Mouse (Mus musculus) midbrain, embryonic 15.5 days (tissue): ENCODE measurements around the gene Gbp8. TPM values are rescaled to one million over a fixed set of nuclear protein-coding genes. Genes with fewer than 3 reads are reported as not detected.
"Not testable (repeated sequence)": the region's sequence is repeated elsewhere in the genome, so short reads cannot be mapped to it uniquely, and the experiment has no call there.

Source experiments
- ATAC-seq: fragments of 200-750 bp; cut with Nextera tagmentation; replicated peaks from 2 replicates; pipeline ENCODE4 v1.8.0; 2017; ENCODE audit warnings: moderate TSS enrichment
- H3K27ac ChIP-seq: fragments of 300-500 bp; sonication (generic); 2 replicates; pipeline ENCODE4 v1.5.1; 2015; ENCODE audit warnings: mild to moderate bottlenecking, inconsistent platforms
- H3K27me3 ChIP-seq: fragments of 300-500 bp; sonication (generic); replicated peaks from 2 replicates; pipeline ENCODE4 v1.6.1; 2015; ENCODE audit warnings: inconsistent platforms
- H3K36me3 ChIP-seq: fragments of 300-500 bp; sonication (generic); replicated peaks from 2 replicates; pipeline ENCODE4 v1.6.1; 2015; ENCODE audit warnings: inconsistent platforms
- H3K4me1 ChIP-seq: fragments of 300-500 bp; sonication (generic); 2 replicates; pipeline ENCODE4 v1.6.1; 2015; ENCODE audit warnings: inconsistent platforms
- H3K4me2 ChIP-seq: fragments of 300-500 bp; sonication (generic); 2 replicates; pipeline ENCODE4 v1.6.1; 2015; ENCODE audit warnings: inconsistent platforms, mild to moderate bottlenecking, moderate library complexity
- H3K4me3 ChIP-seq: fragments of 300-500 bp; sonication (generic); 2 replicates; pipeline ENCODE4 v1.5.1; 2015; ENCODE audit warnings: mild to moderate bottlenecking, inconsistent platforms
- H3K9ac ChIP-seq: fragments of 300-500 bp; sonication (generic); 2 replicates; pipeline ENCODE4 v1.6.1; 2015; ENCODE audit warnings: mild to moderate bottlenecking, inconsistent platforms
- H3K9me3 ChIP-seq: fragments of 300-500 bp; sonication (generic); 2 replicates; pipeline ENCODE4 v1.6.1; 2016; ENCODE audit warnings: inconsistent platforms
- WGBS: fragments of 180-500 bp; shearing (Covaris S2); methylation state at CpG from one replicate; pipeline ENCODE4 v1.1.7; 2015; ENCODE audit warnings: mixed read lengths; 5-methylcytosine and 5-hydroxymethylcytosine counted together
- polyA plus RNA-seq: library from polyadenylated mRNA; unstranded; fragments of >200 nt; fragmentation: Nextera tagmentation; extraction: Ambion mirVana; gene quantifications from 2 replicates; pipeline ENCODE4 v1.2.1, GENCODE M21; 2015

The Gbp8 gene
- polyA plus RNA-seq = 0.43 and 1.0 TPM in 2 replicates

- not testable (repeated sequence) for H3K4me1 ChIP-seq, H3K27me3 ChIP-seq, ATAC-seq, H3K27ac ChIP-seq, H3K36me3 ChIP-seq, H3K9me3 ChIP-seq, H3K4me2 ChIP-seq, H3K9ac ChIP-seq, H3K4me3 ChIP-seq
- 20% methylated on average over 2 of the region's 2 CpGs for WGBS
Measured at GRCm38 (mm10) chr5:105139409-105140088, at the start of gene Gbp8, which contains the start of the genes Gbp9 and Gbp4. Gbp8 (minus strand) TSS chr5:105139540. Gbp9 (minus strand) TSS chr5:105139539. Gbp4 (minus strand) TSS chr5:105139586.

DNA sequence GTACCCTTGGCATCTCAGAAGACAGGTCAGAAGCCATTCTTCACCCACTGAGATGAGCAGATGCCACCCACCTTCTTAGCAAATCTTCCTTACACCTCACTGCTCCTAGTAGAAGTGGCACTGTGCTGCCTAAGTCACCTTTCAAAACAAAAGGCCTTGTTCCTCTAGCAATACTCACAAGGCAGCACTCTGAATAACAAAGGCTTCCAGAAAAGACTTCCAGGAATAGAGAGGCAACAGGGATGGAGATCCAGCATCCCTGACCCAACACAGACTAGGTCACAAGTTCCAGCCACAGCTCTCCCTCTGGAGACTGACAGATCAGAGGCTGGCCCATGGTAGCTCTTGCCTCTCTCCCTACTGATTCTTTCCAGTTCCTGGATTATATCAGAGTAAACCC is 42.1 kb upstream of the Gbp8 start:
- Histone ChIP-seq H3K4me3 (no peak overlapping the region), H3K9me3 (no peaks in the 10 kb centered on the region), H3K27me3 (no peaks in the 10 kb centered on the region), H3K4me2 (no peak overlapping the region), H3K36me3 (no peaks in the 10 kb centered on the region), H3K9ac (no peak overlapping the region), H3K27ac (no peak overlapping the region), H3K4me1 (no peaks in the 10 kb centered on the region)
- no peak for ATAC-seq

DNA sequence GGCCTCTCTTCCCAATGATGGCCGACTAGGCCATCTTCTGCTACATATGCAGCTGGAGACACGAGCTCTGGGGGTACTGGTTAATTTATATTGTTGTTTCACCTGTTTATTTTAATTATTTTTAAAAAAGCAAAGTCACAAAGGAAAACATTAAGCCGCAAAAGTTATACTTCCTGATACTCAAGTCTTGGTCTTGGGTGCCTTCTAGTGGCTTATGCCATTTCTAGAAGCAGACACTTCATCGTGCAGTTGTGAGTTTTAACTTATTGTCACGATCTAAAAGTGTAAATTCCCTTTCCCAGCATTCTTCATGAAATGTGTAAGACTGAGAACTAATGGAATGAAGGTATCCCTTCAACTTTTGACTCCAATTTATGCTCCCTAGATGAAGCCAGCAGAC is 17.2 kb upstream of the Gbp8 start:
- Histone ChIP-seq H3K9ac (no peak overlapping the region), H3K36me3 (no peaks in the 10 kb centered on the region), H3K27me3 (no peaks in the 10 kb centered on the region), H3K4me3 (no peak overlapping the region), H3K27ac (no peak overlapping the region), H3K4me1 (no peaks in the 10 kb centered on the region), H3K9me3 (no peaks in the 10 kb centered on the region), H3K4me2 (no peak overlapping the region)
- 88% methylated on average over 5 of the region's 5 CpGs for whole genome bisulfite sequencing
- ATAC-seq = no peak

- Histone ChIP-seq H3K36me3 (no peaks in the 10 kb centered on the region), H3K4me3 (no peak overlapping the region), H3K27ac (no peak overlapping the region), H3K4me2 (no peak overlapping the region), H3K4me1 (no peaks in the 10 kb centered on the region), H3K9ac (no peak overlapping the region), H3K9me3 (no peaks in the 10 kb centered on the region), H3K27me3 (no peaks in the 10 kb centered on the region)
- no peak for ATAC-seq
Measured at GRCm38 (mm10) chr5:105154049-105154448, 14.7 kb upstream of the Gbp8 start.

DNA sequence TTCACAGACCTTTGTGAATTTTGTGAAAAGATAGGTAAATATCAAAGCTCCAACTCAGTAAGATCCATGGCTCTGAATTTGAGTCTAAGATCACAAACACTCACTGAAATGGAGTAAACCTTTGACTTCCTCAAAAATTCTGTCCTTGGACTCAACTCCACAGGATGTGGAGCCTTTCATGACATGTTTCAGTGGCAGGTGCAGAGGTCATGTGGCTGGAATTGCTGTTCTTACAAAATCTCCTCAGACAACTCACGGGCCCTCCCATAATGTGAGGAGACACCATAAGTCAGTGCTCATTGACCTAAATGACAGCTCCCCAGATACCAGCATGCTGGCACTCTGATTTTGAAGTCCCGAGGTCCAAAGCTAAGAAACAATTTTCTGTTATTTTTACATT is 8.7 kb upstream of the Gbp8 start:
- H3K4me1 ChIP-seq, ATAC-seq, H3K27ac ChIP-seq, H3K4me3 ChIP-seq, H3K4me2 ChIP-seq, H3K27me3 ChIP-seq, H3K9me3 ChIP-seq, H3K36me3 ChIP-seq, H3K9ac ChIP-seq: not testable (repeated sequence)
- 75% methylated on average over 2 of the region's 2 CpGs for WGBS

- H3K27ac ChIP-seq = no peak overlapping the region
- no peaks in the 10 kb centered on the region for H3K4me1 ChIP-seq
- no peak overlapping the region for H3K4me2 ChIP-seq
- no peak for ATAC-seq
- no peaks in the 10 kb centered on the region for H3K36me3 ChIP-seq
- no peaks in the 10 kb centered on the region for H3K27me3 ChIP-seq
- no peaks in the 10 kb centered on the region for H3K9me3 ChIP-seq
- no peak overlapping the region for H3K4me3 ChIP-seq
- H3K9ac ChIP-seq = no peak overlapping the region
Measured at GRCm38 (mm10) chr5:105146447-105146846, 7.1 kb upstream of the Gbp8 start.

GRCm38 (mm10) chr5:105145731-105146130 is 6.4 kb upstream of the Gbp8 start:
- not testable (repeated sequence) for H3K27ac ChIP-seq, ATAC-seq, H3K36me3 ChIP-seq, H3K27me3 ChIP-seq, H3K9me3 ChIP-seq, H3K4me1 ChIP-seq, H3K4me2 ChIP-seq, H3K9ac ChIP-seq, H3K4me3 ChIP-seq
- 46% methylated on average over 3 of the region's 3 CpGs for WGBS

DNA sequence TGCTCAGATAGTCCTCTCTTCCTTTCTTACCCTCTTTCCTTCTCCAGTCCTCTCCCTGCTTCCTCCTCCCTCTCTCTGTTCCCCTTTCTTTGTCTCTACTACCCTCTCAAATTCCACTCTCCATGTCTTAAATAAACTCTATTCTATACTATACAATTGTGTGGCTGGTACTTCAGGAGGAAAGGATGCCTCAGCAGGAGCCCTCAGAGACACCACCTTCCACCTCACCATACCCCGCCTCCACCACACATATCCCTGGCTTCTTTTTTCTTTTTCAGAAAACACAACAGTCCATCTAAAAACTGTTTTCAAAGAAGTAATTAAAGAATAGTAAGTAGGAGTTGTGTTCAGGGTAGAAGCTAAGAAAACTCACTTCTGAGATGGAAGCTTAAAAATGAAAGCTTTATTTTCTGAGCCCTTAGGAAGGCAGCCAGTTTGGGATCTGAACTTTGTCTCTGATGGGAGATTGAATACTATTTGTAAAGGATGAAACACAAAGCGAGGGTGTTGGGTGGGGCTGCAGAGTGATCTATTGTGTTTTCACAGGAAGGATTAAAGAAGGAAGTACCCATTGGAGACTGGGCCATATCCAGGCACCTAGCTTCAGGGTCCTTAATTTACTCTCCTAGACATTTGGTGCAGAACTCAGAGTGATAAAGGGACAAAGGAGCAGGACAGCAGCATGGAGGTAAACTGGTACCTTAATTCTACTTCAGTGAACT is 910 bp upstream of the Gbp8 start:
- H3K9me3 ChIP-seq, H3K27ac ChIP-seq, H3K27me3 ChIP-seq, H3K4me1 ChIP-seq, H3K9ac ChIP-seq, H3K36me3 ChIP-seq, H3K4me3 ChIP-seq, H3K4me2 ChIP-seq, ATAC-seq: not testable (repeated sequence)
- 41% methylated on average over 2 of the region's 2 CpGs for WGBS

DNA sequence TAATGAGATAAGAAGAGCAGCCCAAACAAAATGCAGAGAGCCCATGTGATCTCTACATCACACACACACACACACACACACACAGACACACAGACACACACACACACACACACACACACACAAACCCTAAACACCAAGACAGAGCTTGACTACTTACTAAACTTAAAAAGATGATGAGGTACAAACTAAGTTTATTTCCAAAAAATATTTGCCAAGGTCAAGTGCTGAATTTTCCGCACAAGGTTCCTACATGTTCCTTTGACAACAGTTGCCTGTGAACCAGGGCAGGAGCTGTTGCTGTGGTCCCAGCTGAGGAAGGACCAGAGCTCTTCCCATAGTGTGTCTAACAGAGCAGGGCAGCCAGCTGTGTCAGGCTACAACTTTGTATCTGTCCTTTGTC is 434 bp downstream of the Gbp8 start:
- H3K27me3 ChIP-seq = no peaks in the 10 kb centered on the region
- no peaks in the 10 kb centered on the region for H3K4me1 ChIP-seq
- H3K9me3 ChIP-seq = no peaks in the 10 kb centered on the region
- H3K4me3 ChIP-seq = no peak overlapping the region
- H3K27ac ChIP-seq = no peak overlapping the region
- 89% methylated on average over 1 of the region's 1 CpGs for WGBS
- no peak overlapping the region for H3K9ac ChIP-seq
- H3K4me2 ChIP-seq = no peak overlapping the region
- H3K36me3 ChIP-seq = no peaks in the 10 kb centered on the region
- no peak for ATAC-seq

GRCm38 (mm10) chr5:105136706-105137304 is 2.5 kb downstream of the Gbp8 start:
- H3K27ac ChIP-seq, H3K4me1 ChIP-seq, H3K27me3 ChIP-seq, H3K4me2 ChIP-seq, H3K9me3 ChIP-seq, H3K4me3 ChIP-seq, ATAC-seq, H3K9ac ChIP-seq, H3K36me3 ChIP-seq: not testable (repeated sequence)
- WGBS = 79% methylated on average over 3 of the region's 3 CpGs

DNA sequence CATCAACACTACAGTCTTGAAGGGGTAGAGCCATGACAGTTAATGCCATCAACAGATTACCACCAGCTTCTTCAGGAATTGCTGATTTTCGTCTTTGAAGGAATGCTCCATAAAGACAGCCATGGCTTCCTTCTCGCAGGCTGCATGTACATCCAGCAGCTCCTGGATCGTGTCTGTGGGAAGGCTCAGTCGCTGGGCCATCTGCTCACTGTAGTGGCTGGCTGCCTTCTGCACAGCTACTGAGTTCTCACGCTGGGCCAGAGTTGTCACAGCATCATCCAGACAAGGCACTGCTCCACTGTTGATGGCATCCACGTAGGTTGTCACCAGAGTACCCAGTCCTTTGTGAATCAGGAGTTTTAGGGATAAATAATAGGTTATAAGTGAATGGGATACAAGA is 17.6 kb downstream of the Gbp8 start:
- H3K4me1 ChIP-seq, ATAC-seq, H3K36me3 ChIP-seq, H3K27ac ChIP-seq, H3K4me3 ChIP-seq, H3K9ac ChIP-seq, H3K4me2 ChIP-seq, H3K27me3 ChIP-seq, H3K9me3 ChIP-seq: not testable (repeated sequence)
- WGBS = 78% methylated on average over 6 of the region's 6 CpGs

GRCm38 (mm10) chr5:105115740-105116139 is 23.6 kb downstream of the Gbp8 start:
- Histone ChIP-seq H3K27ac (no peak overlapping the region), H3K9me3 (no peaks in the 10 kb centered on the region), H3K9ac (no peak overlapping the region), H3K4me1 (no peaks in the 10 kb centered on the region), H3K27me3 (no peaks in the 10 kb centered on the region), H3K4me3 (no peak overlapping the region), H3K4me2 (no peak overlapping the region), H3K36me3 (no peaks in the 10 kb centered on the region)
- no peak for ATAC-seq
- 86% methylated on average over 2 of the region's 2 CpGs for WGBS

GRCm38 (mm10) chr5:105114696-105115095 is 24.6 kb downstream of the Gbp8 start:
- Histone ChIP-seq H3K27ac (no peak overlapping the region), H3K4me1 (no peaks in the 10 kb centered on the region), H3K4me3 (no peak overlapping the region), H3K9ac (no peak overlapping the region), H3K36me3 (no peaks in the 10 kb centered on the region), H3K4me2 (no peak overlapping the region), H3K9me3 (no peaks in the 10 kb centered on the region), H3K27me3 (no peaks in the 10 kb centered on the region)
- ATAC-seq = no peak
- 85% methylated on average over 2 of the region's 2 CpGs for WGBS
